Mouse (Mus musculus) spleen, adult 2 months (tissue): Measurements from ENCODE around the gene 9530077C05Rik.

Source experiments
- CTCF ChIP-seq: fragments of 200-500 bp; IDR thresholded peaks from 2 replicates; pipeline ENCODE4 v1.5.1; 2011; ENCODE audit warnings: mild to moderate bottlenecking, inconsistent platforms; ENCODE audit not compliant: insufficient read depth, insufficient read length, insufficient replicate concordance; ENCODE audit errors: extremely low read depth
- POLR2A ChIP-seq: fragments of 200-500 bp; IDR thresholded peaks from 2 replicates; pipeline ENCODE4 v1.6.1; 2011; ENCODE audit warnings: low read depth, low read length, inconsistent platforms

DNA sequence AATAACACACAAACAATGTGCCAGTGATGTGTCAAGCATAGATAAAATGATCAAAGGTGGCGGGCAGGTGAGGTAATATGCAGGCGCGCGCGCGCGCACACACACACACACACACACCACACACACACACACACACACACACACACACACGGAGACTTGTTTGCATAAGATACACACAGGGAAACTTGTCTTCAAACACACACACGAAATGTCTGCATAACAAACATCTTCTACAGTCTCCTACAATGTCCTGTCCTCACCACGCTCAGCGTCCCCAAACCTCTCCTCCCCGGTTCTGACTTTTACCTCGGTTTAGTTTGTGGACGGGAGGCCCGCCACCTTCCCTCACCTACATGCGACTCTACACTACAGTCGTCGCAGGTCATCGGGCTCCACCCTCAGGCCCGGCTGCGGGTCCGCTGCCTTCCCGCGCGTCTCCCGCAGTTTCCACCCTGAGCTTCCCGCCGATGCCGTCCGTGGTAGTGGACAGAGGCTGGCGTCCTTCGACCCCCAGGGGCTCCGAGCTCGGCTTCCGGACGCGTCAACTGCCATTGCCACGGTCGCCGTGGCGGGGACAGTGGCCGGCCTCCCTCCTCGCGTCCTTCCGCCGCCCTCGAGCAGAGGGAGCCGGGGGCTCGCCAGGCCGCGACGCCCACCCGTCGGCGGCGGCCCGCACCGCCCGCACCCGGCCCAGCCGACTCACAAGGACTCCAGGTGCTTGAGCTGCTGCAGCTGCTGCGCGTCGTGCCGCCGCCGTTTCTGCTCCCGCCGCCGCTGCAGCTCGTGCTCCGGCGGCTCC is 56.3 kb downstream of the 9530077C05Rik start:
- no peak for TF ChIP-seq POLR2A
- TF ChIP-seq CTCF = no peak
